Mouse (Mus musculus): ENCODE results near the gene Gm48551. TPM values are rescaled to one million over a fixed set of nuclear protein-coding genes. Genes with fewer than 3 reads are reported as not detected.
A peak's percentile ranks its signal among the peaks of the same experiment; 100 is the strongest.

Gm48551 gene
- total RNA-seq (2021) = under 1 TPM; 0.57 to 0.97 TPM
- long read RNA-seq, experiment 1, partial matches to known transcripts = 0 of 6 reads
- long read RNA-seq, experiment 1, other reads (novel, unspliced or antisense) = 6 of 6 reads
- long read RNA-seq, experiment 2, partial matches to known transcripts = 0 of 4 reads
- long read RNA-seq, experiment 2, other reads (novel, unspliced or antisense) = 3 of 4 reads

DNA sequence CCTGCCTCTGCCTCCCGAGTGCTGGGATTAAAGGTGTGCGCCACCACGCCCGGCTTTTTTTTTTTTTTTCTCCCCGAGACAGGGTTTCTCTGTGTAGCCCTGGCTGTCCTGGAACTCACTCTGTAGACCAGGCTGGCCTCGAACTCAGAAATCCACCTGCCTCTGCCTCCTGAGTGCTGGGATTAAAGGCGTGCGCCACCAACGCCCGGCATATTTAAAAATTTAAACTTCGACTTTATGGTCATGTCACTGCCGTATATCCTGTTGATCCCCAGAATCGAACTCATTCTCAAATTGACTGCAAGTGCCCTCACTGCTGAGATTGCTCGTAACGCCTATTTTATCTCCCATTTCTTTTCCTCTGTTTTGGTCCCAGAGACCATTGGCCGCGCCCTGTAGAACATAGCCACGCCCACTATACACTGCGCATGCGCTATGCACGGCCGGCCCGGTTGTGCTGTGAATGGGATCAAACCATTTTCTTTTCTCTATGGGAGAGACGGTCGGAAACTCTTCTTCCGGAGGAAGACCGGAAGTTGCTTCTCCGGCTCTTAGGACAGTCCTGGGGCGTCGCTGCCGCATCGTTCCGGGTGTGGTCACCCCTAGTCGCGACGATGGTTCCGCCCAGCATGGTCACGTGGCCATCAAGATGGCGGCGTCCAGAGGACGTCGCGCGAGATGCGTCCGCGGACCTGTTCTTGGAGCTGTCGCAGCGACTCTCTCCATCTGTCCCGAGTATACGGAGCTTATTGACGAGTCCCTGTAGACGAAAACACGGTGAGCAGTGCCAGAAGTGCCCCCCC, at the start of gene Gm48551, which contains the start of gene Dohh:
Gm48551 (plus strand) TSS at position 665 of the 803 bp plus-strand sequence.
Dohh (plus strand) TSS at position 627 of the 803 bp plus-strand sequence.
- peak; percentile 99 for DNase-seq (ENCODE audit: low spot score)

DNA sequence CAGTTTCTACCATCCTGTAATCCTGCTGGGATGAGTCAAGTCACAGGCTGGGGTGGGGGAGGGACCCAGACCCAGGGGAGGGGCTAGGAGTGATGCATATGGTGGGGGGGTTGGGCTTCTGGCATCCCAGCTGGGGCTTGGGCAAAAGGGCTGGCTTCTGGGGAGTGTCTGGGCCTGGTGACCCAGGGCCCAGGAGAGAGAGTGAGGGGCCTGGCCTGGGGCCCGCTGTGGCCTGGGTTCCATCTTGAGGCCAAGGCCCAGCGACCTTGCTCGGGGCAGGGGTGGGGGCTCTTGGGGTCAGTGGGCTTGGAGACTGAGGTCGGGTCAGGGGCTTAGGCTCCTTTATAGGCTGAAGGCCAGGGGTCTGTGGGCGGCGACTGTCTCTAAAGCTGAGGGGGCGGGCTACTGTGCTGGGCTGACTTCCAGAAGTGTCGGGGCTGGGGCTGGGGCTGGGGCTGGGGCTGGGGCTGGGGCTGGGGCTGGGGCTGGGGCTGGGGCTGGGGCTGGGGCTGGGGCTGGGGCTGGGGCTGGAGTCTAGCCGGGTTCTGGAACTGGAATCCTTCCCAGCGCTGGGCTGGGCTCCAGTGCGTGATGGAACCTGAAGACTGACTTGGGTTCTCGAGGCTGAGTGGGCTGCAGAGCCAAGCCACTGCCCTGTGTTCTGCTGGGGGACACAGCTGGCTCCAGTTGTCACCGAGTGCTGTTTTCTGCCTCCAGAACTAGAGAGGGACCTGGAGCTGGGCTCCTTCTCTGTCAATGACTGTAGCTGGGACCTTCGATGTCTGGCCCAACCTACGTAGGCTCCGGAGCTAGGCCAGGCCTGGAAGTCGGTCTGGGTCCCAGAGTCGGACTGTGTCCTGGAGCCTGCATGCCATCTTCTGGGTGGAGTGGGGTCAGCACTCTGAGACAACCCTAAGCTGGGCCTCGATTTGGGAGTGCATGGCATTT, 48.6 kb upstream of the Gm48551 start:
- no peak for DNase-seq (ENCODE audit: low spot score)

DNA sequence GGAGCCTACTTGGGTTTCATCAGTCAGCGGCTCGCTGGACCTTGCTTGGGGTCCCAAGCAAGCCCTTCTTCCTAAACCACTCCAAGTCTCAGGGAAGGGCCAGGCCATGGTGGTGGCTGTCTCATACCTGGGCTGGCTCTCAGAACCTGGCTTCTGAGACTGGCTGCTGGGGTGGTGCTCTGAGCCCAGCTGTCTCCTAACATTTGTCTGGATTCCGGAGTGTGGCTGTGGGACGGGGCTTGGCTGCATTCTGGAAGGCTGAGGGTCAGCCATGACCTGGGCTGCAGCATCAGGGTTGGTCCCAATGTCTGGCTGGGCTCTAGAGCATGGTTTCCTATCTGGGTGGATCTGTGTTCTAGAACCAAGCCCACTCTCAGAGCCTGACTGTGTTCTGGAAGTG, 47.7 kb upstream of the Gm48551 start:
- no peak for DNase-seq (ENCODE audit: low spot score)

DNA sequence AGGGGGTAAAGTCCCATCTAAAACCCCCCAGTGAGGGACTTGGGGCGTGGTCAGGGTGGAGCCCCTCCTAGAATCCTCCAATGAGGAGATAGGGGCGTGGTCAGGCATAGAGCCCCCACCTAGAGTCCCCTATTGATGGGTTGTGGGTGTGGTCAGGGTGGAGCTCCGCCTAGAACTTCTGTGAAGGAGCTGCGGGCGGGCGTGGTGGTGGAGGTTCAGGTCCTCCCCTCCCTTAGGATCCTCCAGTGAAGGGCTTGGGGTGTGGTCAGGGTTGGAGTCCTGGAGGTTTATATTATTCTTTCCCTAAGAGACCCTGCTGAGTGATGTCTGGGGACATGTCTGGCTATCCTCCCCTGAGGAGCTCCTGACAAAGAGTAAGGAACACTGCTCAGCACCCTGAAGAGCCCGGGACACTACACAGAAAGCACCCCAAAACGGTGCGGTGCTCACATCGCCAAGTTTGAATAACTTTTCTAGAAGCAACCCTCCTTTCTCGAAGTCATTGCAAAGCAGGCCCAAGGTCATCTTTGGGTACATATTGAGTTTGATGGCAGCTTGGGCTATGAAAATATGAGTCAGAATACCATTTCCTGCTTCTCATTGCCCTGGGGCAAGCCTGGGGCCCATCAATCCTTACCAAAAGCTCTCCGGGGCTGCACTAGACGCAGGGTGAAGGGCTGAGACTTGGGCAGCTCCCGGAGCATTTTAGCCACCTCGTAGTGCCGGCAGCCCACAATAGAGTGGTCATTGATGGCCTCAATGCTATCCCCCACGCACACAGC, 43.5 kb upstream of the Gm48551 start:
- no peak for DNase-seq (ENCODE audit: low spot score)

DNA sequence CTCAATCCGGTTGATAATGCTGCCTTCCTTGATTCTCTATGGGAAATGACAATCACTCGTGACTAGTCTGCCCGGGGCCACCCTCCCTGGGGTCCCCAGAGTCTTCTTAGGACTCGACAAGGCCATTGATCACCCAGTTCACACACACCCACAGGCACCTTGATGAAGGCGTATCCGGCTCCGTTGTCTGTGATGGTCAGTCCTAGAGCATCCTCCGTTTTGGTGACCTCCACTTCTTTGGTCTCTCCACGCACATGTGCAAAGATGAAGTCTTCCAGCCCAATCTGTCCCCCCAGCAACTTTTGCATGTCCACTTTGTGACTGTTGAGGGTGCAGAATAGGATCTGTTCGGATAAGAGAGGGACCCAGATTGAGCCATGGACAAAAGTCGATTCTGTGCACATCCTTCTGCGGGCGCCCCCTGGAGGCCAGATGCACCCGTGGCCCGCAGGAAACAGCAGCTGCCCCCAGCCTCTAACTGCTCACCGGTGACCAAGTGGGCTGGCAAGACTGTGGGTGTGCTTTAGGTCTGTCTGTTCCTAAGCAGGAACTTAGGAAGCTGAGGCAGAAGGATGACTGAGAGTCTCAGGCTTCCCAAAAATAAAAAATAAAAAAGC, 42.8 kb upstream of the Gm48551 start:
- peak; percentile 62 for DNase-seq (ENCODE audit: low spot score)

DNA sequence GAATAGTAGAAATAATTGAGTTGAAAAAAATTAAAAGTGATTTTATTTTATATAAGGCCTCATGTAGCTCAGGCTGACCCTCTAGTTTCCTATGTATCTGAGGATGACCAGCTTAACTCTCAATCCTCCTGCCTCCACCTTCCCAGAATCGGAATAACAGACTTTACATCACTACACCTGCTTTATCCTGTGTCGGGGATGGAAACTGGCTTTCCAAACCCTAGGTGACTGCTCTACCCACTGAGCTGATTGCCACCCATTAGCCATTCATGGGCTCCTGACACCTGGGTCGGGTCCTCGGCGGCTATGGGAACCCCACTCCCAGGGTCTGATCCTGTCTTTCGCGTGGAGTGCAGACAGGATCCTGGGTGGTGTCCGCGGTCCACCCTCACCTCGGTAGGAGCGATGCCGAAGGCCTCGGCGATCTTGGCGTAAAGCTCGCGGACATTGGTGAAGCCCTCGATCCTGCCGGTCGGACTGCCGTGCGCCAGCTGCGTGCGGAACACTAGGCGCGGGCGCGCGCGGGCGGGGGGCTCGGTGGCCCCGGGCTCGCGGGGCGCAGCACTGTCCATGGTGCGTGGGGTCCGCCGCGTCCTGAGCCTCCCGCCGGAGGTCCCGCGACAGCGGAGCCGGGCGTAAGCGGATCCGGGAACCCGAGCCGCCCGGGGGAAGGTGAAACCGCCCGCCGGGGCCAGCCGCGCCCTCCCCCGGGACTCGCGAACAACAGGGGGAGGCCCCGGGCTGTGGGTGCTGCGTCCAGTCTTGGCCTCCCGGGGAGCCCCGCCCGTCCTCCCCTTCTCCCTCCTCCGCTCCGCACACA, 41.4 kb upstream of the Gm48551 start, which contains the start of gene Gipc3:
Gipc3 (minus strand) TSS at position 581 of the 820 bp plus-strand sequence.
- DNase-seq (ENCODE audit: low spot score) = no peak

DNA sequence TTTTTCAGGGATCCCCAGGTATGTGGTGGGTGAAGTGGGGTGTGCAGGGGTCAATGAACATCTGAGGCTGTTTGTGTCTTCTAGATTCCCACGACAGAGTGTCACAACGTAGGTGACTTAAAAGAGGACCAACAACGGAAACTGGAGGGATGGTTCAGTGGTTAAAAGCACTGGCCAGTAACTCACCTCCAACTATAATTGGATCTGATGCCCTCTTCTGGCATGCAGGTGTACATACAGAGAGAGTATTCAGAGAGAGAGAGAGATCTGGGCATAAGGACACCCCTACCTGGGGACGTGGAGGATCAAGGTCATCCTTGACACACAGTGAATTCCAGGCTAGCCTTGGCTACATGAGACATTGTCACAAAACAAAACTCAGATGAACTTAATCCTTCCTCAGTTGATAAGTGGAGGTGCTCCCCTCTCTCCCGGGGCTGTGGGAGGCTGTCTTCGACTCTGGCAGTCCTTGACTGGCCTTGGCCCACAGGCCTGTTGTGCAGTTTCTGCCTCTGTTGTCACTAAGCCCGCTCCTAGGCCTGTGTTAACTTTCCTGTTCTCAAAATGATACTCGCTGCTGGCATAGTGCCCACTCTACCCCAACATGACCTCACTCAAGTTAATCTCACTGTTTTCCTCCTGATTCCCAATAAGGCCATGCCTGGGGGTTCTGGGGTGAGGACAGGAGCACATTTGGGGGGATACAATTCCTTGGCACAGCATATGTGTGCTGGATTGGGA, 39.7 kb upstream of the Gm48551 start:
- no peak for DNase-seq (ENCODE audit: low spot score)

DNA sequence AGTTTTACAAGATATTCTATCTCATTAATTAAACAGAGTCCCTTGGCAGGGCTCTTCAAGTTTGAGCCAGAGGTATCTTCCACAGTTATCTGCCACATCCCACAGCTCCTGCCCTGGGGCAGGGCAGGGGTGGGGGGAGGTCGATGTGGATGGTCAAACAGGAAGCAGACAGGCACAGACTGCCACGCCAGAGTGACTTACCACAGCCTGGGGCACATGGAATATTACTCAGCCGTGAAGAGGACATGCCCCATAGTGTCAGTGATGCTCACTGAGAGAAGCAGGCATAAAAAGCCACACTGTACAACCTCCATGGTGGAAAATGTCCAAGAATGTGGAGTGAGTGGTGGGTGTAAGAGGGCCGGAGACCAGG, 39.1 kb upstream of the Gm48551 start:
- DNase-seq (ENCODE audit: low spot score) = no peak

DNA sequence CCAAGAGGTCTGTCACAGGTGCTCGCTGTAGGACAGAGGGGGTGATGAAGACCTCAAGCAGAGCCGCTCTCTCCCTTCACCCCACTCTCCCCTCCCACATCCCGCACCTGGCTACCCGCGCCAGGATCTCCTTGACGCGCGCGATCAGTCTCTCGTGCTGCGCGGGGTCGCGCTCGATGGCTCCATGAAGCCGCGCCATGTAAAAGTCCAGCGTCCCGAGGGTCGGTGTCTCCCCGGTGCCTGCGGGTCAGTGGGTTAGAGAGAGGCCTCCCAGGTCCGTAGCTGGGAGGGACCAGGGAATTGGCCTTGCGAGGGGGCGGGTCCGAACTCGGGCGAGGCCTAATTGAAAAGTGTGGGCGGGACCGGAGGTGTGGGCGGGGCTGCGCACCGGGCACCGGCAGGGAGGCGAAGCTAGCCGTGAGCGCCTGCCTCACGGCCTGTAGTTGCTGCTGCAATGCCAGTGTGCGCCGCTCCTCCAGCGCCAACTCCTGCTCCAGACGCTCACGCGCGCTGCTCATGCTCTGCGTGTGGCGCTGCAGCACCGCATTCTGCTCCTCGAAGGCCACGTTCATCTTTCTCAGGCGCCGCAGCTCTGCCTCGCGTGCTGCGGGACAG, 37.7 kb upstream of the Gm48551 start:
- DNase-seq (ENCODE audit: low spot score) = no peak

DNA sequence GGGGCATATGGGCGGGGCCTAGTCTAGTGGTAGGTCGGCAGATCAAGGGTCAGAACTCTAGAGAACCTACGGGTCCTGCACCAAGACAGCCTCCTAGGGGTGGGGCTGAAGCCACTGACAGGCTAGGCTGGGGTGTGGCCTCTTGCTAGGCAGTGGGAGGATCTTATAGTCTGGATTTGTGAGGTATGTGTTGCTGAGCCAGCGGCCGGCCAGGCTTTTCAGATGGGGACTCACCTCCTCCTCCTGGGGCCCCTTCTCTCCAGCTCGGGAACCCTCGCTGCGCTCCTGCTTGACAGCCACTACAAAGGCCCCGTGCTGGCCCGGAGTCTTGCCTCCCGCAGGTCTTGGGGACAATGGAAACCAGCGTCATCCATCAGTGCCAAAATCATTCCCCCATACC, 35.1 kb upstream of the Gm48551 start:
- no peak for DNase-seq (ENCODE audit: low spot score)

DNA sequence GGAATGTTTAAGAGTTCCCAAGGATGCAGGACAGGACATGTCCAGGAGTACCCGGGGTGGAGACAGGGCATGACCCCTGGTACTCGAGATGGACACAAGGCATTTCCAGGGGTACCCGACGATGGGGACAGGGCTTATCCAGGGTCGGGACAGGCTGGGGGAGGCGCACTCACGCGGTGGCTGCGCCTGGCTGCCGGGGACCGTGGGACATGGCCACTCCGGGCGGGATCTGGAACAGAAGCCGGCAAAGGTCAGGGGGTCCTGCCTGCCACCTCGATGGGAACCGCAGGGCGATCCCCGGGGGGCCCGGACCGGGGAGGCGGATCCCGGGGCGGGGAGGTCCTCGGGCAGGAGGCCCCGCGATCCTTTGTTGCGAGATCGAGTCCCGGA, 34.3 kb upstream of the Gm48551 start:
- no peak for DNase-seq (ENCODE audit: low spot score)

DNA sequence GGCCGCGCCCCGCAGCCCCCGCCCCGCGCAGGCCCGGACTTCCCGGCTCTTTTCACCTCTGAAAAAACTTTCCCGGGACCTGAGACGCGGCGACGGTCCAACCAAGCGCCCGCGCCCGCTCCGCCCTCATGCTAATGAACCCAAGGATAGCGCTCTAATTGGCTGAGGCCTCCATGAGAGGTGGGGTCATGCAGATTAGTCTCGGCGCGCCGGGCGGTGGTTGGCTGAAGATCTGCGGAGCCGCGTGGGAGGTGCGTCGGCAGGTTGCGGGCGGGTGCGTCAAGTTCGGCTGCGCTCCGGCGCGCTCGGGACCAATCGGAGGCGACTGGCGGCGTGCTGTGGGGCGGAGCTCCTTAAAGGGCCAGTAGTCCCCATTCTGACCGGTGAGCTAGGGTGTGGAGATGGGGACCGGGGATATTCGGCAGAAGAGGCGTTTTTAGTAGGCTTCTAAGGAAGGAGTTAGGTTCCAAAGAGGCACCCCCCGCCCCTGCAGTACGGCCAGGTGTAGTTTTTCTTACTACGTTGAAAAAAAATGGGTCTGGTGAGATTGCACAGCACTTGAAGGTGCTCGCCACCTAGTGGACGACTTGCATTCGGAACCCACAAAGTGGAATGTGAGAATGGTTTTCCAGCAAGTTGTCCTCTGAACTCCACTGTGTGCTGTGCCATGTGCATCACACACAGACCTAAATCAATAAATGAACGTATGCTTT, 33.8 kb upstream of the Gm48551 start, which contains the start of gene Hmg20b:
Hmg20b (minus strand) TSS at position 130 of the 713 bp plus-strand sequence.
- peak; percentile 99 for DNase-seq (ENCODE audit: low spot score)

DNA sequence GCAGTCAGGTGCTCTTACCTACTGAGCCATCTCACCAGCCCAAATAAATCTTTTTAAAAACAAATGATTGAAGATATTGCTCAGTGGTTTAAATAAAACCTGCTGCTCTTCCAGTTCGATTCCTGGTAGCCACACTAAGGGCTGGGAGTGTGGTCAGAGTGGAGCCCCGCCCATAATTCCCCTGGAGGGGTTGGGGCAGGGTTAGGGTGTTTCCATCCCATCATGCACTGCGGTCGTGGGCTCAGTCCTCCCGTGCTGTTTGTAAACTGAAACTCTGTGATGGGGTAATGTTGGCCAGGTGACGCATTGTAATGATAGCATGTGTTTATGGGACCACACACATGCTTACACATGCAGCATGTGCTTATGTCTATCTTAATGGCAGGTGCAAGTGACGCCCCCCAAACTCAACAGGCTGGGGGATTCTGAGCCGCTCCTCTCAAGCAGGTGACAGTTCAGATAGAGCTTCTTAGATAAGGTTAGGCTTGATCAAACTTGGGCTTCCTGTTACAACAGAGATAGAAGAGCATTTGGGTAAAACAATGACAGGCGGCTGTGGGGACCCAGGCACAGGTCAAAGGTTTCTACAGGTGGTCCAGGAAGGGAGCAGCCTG, 32.5 kb upstream of the Gm48551 start:
- DNase-seq (ENCODE audit: low spot score) = no peak

DNA sequence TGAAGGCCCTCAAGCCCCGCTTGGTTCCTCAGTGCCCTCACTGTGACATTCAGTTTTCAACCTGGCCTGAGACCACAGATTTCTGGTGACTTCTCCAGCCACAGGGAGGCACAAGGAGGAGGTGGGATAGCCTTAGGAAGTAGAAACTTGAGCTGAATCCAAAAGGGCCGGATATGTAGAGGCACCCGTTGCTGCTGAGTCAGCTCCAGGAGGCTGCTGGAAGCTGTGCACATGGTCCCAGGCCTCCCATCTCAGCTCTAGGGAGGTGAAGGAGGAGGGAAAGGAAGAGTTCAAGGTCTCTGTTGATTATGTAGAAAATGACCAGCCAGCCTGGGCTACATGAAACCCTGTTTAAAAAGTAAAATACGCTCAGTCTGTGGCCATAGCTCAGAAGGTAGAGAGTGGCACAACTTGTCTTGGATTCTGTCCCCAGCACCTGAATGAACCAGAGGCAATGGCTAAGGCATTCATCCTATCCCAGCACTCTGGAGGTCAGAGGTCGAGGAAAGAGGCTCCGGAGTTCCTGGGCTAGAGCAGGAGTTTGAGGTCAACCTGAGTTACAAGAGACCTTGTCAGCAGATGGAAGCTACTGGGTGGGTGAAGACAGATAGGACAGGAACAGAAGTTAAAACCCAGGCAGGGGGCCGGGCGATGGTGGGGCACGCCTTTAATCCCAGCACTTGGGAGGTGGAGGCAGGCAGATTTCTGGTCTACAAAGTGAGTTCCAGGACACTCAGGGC, 29.4 kb upstream of the Gm48551 start:
- no peak for DNase-seq (ENCODE audit: low spot score)

DNA sequence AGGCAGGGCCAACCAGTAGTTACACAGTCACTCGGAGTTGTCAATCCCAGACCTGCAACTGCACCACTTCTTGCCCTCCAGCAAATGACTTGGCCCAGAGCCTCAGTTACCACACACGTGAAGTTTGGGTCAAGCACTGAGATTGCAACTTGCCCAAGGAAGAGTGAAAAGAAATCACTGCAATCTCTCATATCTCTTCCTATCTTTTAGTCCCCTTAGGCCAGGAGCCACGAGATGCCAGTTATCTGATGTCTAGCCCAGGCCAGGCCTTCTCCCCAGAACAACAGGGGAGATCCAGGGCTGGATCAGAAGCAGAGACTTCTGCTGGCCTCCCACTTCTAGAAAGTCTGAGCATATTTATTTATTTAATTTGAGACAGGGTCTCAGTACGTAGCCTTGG, 28.7 kb upstream of the Gm48551 start:
- no peak for DNase-seq (ENCODE audit: low spot score)

DNA sequence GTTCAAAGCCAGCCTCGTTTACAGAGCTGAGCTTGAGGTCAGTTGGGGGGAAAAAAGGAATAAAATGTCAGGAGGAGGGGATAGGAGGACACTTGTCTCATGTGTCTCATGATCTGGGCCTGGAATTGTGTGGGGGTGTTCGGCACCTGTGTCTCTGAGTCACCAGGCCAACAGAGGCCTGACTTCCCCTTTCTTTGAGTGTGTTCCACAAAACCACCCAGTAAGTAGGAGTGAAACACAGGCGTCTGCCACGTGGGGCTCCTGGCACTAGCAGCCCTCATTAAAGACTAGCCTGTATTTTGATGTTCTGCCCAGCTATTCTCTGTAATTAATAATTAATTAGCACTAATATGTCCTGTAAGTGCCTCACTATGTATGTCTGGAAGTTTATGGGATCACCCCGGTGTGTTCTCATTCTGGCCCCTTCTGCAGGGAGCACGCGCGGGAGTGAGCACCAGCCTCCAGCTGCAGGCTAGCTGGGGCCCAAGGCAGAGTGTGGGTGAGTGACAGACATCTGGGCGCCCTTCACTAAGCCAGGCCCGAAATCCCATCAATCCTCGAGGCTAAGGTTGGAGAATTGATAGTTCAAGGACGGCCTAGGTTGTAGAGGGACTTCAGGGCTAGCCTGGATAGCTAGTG, 27.8 kb upstream of the Gm48551 start:
- no peak for DNase-seq (ENCODE audit: low spot score)

Data from gastrocnemius, adult 18-20 months (tissue).